Mouse (Mus musculus) retina, postnatal 7 days (tissue): Measurements from ENCODE around the gene Mat2a.
"Not testable (repeated sequence)": the region's sequence is repeated elsewhere in the genome, so short reads cannot be mapped to it uniquely, and the experiment has no call there.

Experiments
- DNase-seq: peaks from one replicate; pipeline ENCODE4 v3.0.0-alpha.2; 2012; ENCODE audit warnings: low read depth, low spot score

Gene Mat2a

GRCm38 (mm10) chr6:72439355-72440185 is at the start of gene Mat2a:
Gene Mat2a, minus strand, starts transcription at chr6:72439558.
- DNase-seq = peak; percentile 92

- no peak for DNase-seq
These were observed 49.5 kb upstream of the Mat2a start for GRCm38 (mm10) chr6:72488850-72489249.

GRCm38 (mm10) chr6:72487282-72487681 is 47.9 kb upstream of the Mat2a start:
- no peak for DNase-seq

- DNase-seq = no peak
These were observed 46.9 kb upstream of the Mat2a start for GRCm38 (mm10) chr6:72486307-72486706.

- DNase-seq = no peak
These were observed 45.5 kb upstream of the Mat2a start for GRCm38 (mm10) chr6:72484887-72485286.

- DNase-seq = no peak
These were observed 42.8 kb upstream of the Mat2a start for GRCm38 (mm10) chr6:72482156-72482555.

- DNase-seq = no peak
These were observed 41.0 kb upstream of the Mat2a start for GRCm38 (mm10) chr6:72480422-72480702.

- DNase-seq = no peak
These were observed 40.5 kb upstream of the Mat2a start for GRCm38 (mm10) chr6:72479645-72480421.

- not testable (repeated sequence) for DNase-seq
These were observed 39.3 kb upstream of the Mat2a start for GRCm38 (mm10) chr6:72478691-72479090.

GRCm38 (mm10) chr6:72477621-72478020 is 38.3 kb upstream of the Mat2a start:
- no peak for DNase-seq

- no peak for DNase-seq
These were observed 37.5 kb upstream of the Mat2a start for GRCm38 (mm10) chr6:72476836-72477235.

GRCm38 (mm10) chr6:72475221-72475985 is 36.0 kb upstream of the Mat2a start:
- no peak for DNase-seq

GRCm38 (mm10) chr6:72473264-72474041 is 34.1 kb upstream of the Mat2a start:
- peak; percentile 56 for DNase-seq

GRCm38 (mm10) chr6:72466171-72466570 is 26.8 kb upstream of the Mat2a start:
- no peak for DNase-seq

- DNase-seq = no peak
These were observed 26.2 kb upstream of the Mat2a start for GRCm38 (mm10) chr6:72465361-72466157.

- not testable (repeated sequence) for DNase-seq
These were observed 23.3 kb upstream of the Mat2a start for GRCm38 (mm10) chr6:72462550-72463257.

GRCm38 (mm10) chr6:72460036-72460801 is 20.9 kb upstream of the Mat2a start:
- DNase-seq = no peak

- no peak for DNase-seq
These were observed 19.6 kb upstream of the Mat2a start for GRCm38 (mm10) chr6:72458921-72459320.

- DNase-seq = no peak
These were observed 19.1 kb upstream of the Mat2a start for GRCm38 (mm10) chr6:72458418-72458817.
